Mouse (Mus musculus): ENCODE results near the gene Epn1. TPM values are rescaled to one million over a fixed set of nuclear protein-coding genes. Genes with fewer than 3 reads are reported as not detected.
"Not testable (repeated sequence)": the region's sequence is repeated elsewhere in the genome, so short reads cannot be mapped to it uniquely, and the experiment has no call there.

Epn1 gene
- total and polyA plus RNA-seq, 2 experiments from 2014 or later = 111 to 433 TPM

DNA sequence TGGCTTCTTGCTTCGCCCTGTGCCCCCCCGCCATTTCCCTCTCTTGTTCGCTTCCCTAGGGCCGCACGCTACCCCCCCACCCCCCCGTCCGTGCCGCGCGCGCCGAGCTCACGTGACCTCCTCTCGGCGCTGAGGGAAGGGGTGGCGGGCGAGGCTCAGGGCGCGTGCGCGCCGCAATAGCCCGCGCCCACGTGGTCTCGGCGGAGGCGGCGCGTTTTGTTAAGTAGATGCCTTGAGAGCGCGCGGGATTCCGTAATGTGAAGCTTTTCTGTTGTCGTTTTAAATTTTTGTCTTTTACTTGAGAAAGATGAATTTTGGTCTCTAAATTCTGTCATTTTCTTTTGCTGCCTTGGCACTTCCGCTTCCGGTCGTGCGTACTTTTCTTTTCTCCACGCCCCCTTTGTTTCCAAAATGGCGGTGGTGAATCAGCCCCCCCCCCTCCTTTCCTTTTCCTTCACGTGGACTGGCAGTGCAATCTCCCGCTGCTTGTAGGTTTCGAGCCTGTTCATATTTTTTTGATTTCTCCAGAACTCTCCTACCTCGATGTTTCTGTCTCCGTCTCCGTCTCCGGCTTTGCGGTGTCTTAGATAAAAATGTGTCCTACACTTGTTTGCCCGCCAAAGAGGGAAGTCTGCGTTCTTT is 17.6 kb upstream of the Epn1 start:
- peak; percentile 58 for ATAC-seq
- H3K4me1 ChIP-seq (ENCODE audit: insufficient read depth, low read length) = peaks cover 24% of the 10 kb centered on the region
- WGBS = 2% methylated on average over 49 of the region's 51 CpGs

DNA sequence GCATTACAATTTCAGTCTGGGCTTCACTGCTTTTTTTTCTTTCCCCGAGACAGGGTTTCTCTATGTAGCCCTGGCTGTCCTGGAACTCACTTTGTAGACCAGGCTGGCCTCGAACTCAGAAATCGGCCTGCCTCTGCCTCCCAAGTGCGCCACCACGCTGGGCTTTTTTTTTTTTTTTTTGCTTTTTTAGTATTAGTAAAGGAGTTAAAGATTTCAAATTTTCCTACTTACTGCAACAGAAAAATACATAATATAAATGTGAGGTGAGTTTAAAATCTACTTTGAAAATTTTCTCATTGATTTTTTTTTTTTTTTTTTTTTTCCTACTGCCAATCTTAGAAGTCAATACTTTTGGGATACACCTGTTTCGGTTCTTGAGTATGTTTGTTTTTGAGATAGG is 15.1 kb upstream of the Epn1 start:
- Histone ChIP-seq H3K9me3 (ENCODE audit: low read length) (no peaks in the 10 kb centered on the region), H3K36me3 (ENCODE audit: insufficient read depth, low read length) (peaks cover 22% of the 10 kb centered on the region; the same call in 1 of the 2 replicates), H3K4me1 (ENCODE audit: insufficient read depth, low read length) (peaks cover 16% of the 10 kb centered on the region), H3K4me2 (ENCODE audit: low read depth, low read length) (no peak overlapping the region), H3K9ac (replicated peaks; ENCODE audit: low read length) (no peak overlapping the region), H3K4me3 (ENCODE audit: low read length) (no peak overlapping the region), H3K27me3 (ENCODE audit: insufficient read depth, low read length) (no peaks in the 10 kb centered on the region), H3K27ac (no peak overlapping the region)
- DNase-seq (ENCODE audit: low spot score) (no peak), ATAC-seq (no peak)
- no peak for TF ChIP-seq CTCF (IDR thresholded peaks at IDR 0.05; ENCODE audit: low read depth)
- 95% methylated on average over 6 of the region's 6 CpGs for WGBS

More for the DNA sequence above, 17.6 kb upstream of the Epn1 start:
- Histone ChIP-seq H3K27me3 (ENCODE audit: insufficient read depth, low read length) (no peaks in the 10 kb centered on the region), H3K27ac (peak overlapping the region; percentile 99), H3K4me2 (ENCODE audit: low read depth, low read length) (peak overlapping the region; percentile 93), H3K4me3 (ENCODE audit: low read length) (peak overlapping the region; percentile 70), H3K9me3 (ENCODE audit: low read length) (no peaks in the 10 kb centered on the region), H3K36me3 (ENCODE audit: insufficient read depth, low read length) (peaks cover 4% of the 10 kb centered on the region; the same call in 1 of the 2 replicates), H3K9ac (replicated peaks; ENCODE audit: low read length) (peak overlapping the region; percentile 79)
- TF ChIP-seq CTCF (IDR thresholded peaks at IDR 0.05; ENCODE audit: low read depth) = no peak
- DNase-seq (ENCODE audit: low spot score) = peak; percentile 89

DNA sequence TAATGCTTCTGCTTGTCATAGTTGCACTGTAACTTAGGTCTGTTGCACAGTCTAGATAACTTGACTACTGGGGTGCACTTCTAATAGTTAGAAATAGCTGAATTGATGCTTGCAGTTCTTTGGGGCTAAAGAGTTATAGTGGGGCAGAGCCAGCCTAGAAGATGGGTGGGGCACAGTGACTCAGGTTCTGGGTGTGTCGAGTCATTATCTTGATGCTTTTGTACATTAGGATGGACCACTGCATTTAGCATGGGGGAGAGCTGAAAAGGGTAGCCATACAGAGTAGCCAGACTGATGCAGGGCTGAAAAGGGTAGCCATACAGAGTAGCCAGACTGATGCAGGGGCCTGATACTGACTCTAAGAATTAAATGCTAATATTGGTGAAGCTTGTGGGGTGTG is 6.4 kb upstream of the Epn1 start:
- no peak for DNase-seq (ENCODE audit: low spot score)
- Histone ChIP-seq H3K36me3 (ENCODE audit: insufficient read depth, low read length) (peaks cover 73% of the 10 kb centered on the region), H3K4me1 (ENCODE audit: insufficient read depth, low read length) (no peaks in the 10 kb centered on the region), H3K27ac (no peak overlapping the region), H3K4me3 (ENCODE audit: low read length) (no peak overlapping the region), H3K4me2 (ENCODE audit: low read depth, low read length) (no peak overlapping the region), H3K9me3 (ENCODE audit: low read length) (no peaks in the 10 kb centered on the region), H3K27me3 (ENCODE audit: insufficient read depth, low read length) (no peaks in the 10 kb centered on the region), H3K9ac (replicated peaks; ENCODE audit: low read length) (no peak overlapping the region)
- ATAC-seq = no peak
- no peak for TF ChIP-seq CTCF (IDR thresholded peaks at IDR 0.05; ENCODE audit: low read depth)
- WGBS = 92% methylated on average over 1 of the region's 1 CpGs

DNA sequence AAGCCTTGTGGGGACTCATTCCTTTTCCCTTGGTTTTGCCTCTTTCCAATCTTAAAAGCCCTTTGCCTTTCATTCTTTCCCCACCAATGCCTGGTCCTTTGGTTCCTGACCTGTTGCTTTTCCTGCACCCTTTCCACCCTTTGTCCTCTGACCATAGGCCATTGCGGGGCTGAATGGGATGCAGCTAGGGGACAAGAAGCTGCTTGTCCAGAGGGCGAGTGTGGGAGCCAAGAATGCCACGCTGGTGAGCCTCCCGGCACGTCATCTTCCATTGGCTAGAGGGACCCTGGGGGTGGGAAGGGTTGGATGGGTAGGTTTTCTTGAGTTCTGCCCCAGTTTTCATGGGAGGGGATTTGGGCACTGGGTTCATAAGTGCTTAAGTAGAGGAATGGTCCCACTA is 5.1 kb upstream of the Epn1 start:
- no peak overlapping the region for H3K9ac ChIP-seq (replicated peaks; ENCODE audit: low read length)
- WGBS = 83% methylated on average over 5 of the region's 5 CpGs
- TF ChIP-seq CTCF (IDR thresholded peaks at IDR 0.05; ENCODE audit: low read depth) = no peak

DNA sequence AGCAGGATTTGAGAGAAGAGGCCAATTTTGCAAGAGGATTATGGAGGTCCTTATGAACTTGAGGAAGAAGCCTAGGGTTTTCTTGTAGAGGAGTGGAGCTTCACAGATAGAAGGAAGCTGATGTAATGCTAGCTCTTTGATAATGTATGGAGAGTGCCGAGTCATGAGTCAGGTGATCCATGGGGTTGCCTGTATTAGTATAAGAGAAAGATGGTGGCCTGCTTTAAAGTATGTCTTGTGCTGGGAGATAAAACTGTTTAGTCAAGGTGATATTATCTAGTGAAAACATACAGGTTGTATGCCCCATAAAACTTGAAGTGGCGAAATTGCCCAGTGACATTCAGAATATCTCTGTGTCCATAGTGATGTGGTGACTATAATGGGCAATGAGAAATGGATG is 3.1 kb upstream of the Epn1 start:
- Histone ChIP-seq H3K27me3 (ENCODE audit: insufficient read depth, low read length) (no peaks in the 10 kb centered on the region), H3K9ac (replicated peaks; ENCODE audit: low read length) (no peak overlapping the region), H3K36me3 (ENCODE audit: insufficient read depth, low read length) (peaks cover 43% of the 10 kb centered on the region), H3K9me3 (ENCODE audit: low read length) (no peaks in the 10 kb centered on the region), H3K4me2 (ENCODE audit: low read depth, low read length) (no peak overlapping the region), H3K4me1 (ENCODE audit: insufficient read depth, low read length) (peaks cover 10% of the 10 kb centered on the region), H3K4me3 (ENCODE audit: low read length) (no peak overlapping the region), H3K27ac (no peak overlapping the region)
- no peak for ATAC-seq
- no peak for TF ChIP-seq CTCF (IDR thresholded peaks at IDR 0.05; ENCODE audit: low read depth)
- DNase-seq (ENCODE audit: low spot score) = no peak
- 86% methylated on average over 2 of the region's 2 CpGs for WGBS

More for the DNA sequence above, 5.1 kb upstream of the Epn1 start:
- H3K27ac ChIP-seq = no peak overlapping the region
- H3K4me1 ChIP-seq (ENCODE audit: insufficient read depth, low read length) = no peaks in the 10 kb centered on the region
- no peak overlapping the region for H3K4me2 ChIP-seq (ENCODE audit: low read depth, low read length)
- DNase-seq (ENCODE audit: low spot score) = no peak
- no peaks in the 10 kb centered on the region for H3K9me3 ChIP-seq (ENCODE audit: low read length)
- no peaks in the 10 kb centered on the region for H3K27me3 ChIP-seq (ENCODE audit: insufficient read depth, low read length)
- no peak overlapping the region for H3K4me3 ChIP-seq (ENCODE audit: low read length)
- H3K36me3 ChIP-seq (ENCODE audit: insufficient read depth, low read length) = peaks cover 61% of the 10 kb centered on the region
- no peak for ATAC-seq

DNA sequence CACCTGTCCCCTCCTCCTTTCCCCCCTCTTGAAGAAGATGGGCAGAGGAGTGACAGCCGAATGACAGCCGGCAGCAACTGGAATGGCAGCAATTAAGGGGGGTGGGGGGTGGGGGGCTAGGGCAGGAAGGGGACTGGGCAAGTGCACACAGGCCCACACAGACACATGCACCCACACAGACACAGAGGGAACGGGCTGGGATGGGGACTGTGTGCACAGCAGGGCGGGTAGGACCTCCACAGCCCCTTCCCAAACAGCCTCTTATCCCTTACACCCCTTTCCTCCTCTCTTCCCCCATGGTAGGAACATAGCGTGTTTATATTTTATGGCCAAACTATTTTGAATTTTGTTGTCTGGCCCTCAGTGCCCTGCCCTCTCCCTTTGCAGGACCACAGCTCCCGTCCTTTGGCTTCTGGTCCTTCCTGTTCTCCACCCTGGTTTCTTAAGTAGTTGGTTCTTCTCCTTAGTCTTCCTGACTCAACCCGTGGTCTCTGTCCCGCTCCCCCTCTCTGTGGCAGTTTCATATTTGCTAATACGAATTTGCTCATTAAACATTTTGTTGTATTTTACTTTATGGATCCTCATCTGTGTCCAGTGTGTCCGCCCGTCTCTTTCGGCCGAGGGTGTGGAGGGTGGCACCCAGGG is 548 bp upstream of the Epn1 start:
- Histone ChIP-seq H3K4me2 (ENCODE audit: low read depth, low read length) (peak overlapping the region; percentile 71), H3K36me3 (ENCODE audit: insufficient read depth, low read length) (peaks cover 22% of the 10 kb centered on the region; the same call in 1 of the 2 replicates), H3K4me3 (ENCODE audit: low read length) (peak overlapping the region; percentile 85), H3K27ac (peak overlapping the region; percentile 94), H3K4me1 (ENCODE audit: insufficient read depth, low read length) (peaks cover 11% of the 10 kb centered on the region), H3K9ac (replicated peaks; ENCODE audit: low read length) (peak overlapping the region; percentile 94; the same call in 1 of the 2 replicates)
- DNase-seq (ENCODE audit: low spot score); H3K27me3 ChIP-seq (ENCODE audit: insufficient read depth, low read length); H3K9me3 ChIP-seq (ENCODE audit: low read length): not testable (repeated sequence)
- WGBS = 46% methylated on average over 9 of the region's 13 CpGs
- peak; percentile 11 for ATAC-seq

DNA sequence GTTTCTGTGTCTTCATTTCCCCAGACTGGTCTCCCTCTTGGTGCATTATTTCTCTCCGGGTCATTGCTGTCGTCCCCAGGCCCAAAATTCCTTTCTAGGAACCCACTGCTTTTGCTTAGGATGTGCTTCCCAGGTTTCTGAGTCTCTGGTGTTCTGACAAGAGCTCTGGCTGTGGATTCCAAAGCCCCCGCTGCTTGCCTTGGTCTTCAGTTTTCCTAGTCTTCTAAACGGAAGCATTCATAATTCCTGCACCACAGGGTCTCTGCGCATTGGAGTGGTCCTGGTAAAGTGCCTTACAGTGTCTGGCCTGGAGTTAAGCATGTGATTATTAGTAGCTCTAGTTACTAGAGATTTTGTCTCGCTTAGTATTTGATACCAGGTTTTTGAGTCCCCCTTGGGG is 780 bp downstream of the Epn1 start:
- Histone ChIP-seq H3K4me2 (ENCODE audit: low read depth, low read length) (peak overlapping the region; percentile 71), H3K36me3 (ENCODE audit: insufficient read depth, low read length) (peaks cover 16% of the 10 kb centered on the region; the same call in 1 of the 2 replicates), H3K4me1 (ENCODE audit: insufficient read depth, low read length) (peaks cover 11% of the 10 kb centered on the region), H3K27me3 (ENCODE audit: insufficient read depth, low read length) (no peaks in the 10 kb centered on the region), H3K27ac (peak overlapping the region; percentile 94), H3K9ac (replicated peaks; ENCODE audit: low read length) (peak overlapping the region; percentile 94), H3K4me3 (ENCODE audit: low read length) (peak overlapping the region; percentile 85), H3K9me3 (ENCODE audit: low read length) (no peaks in the 10 kb centered on the region)
- no peak for ATAC-seq
- TF ChIP-seq CTCF (IDR thresholded peaks at IDR 0.05; ENCODE audit: low read depth) = no peak
- WGBS = 14% methylated on average over 6 of the region's 6 CpGs
- DNase-seq (ENCODE audit: low spot score) = peak; percentile 17
